ENCODE assay signal across 7 mouse cellular contexts in genomic region chr1:171248386-171249226, GRCm38 (mm10). TPM values are rescaled to one million over a fixed set of nuclear protein-coding genes. Genes with fewer than 3 reads are reported as not detected.
A peak's percentile ranks its signal among the peaks of the same experiment; 100 is the strongest.
DNase-seq lines count a peak whose midpoint lies in the region; ATAC-seq and TF ChIP-seq lines count a peak whose summit lies in the region.

No protein-coding gene starts in this region.

- DNase-seq in kidney, postnatal 0 days (ENCODE audit: low spot score), result peak; percentile 61
- no peak for DNase-seq in kidney, adult 9 months
- peak; percentile 90 for DNase-seq in brain, adult 2 months (ENCODE audit: low read depth, low spot score)
- no peak for DNase-seq in yolk sac, embryonic 10.5 days (ENCODE audit: low spot score)

- H3K36me3 ChIP-seq in kidney, postnatal 0 days (ENCODE audit: insufficient read depth, low read length), result 0 out of 2 replicates have a peak, but pooled peaks cover 4% of the 10 kb centered on the region
- peaks cover 20% of the 10 kb centered on the region for H3K36me3 ChIP-seq in heart, embryonic 13.5 days
- peaks cover 17% of the 10 kb centered on the region for H3K36me3 ChIP-seq in liver, embryonic 15.5 days (replicated peaks)

- peak overlapping the region; percentile 75 for H3K27ac ChIP-seq in kidney, postnatal 0 days
- peak overlapping the region; percentile 93 for H3K27ac ChIP-seq in heart, embryonic 13.5 days (replicated peaks)
- H3K27ac ChIP-seq in liver, embryonic 15.5 days (replicated peaks), result 0 out of 2 replicates have a peak overlapping the region, but pooled peaks have one; percentile 89

- H3K9ac ChIP-seq in kidney, postnatal 0 days (ENCODE audit: low read depth, low read length), result no peak overlapping the region
- no peak overlapping the region for H3K9ac ChIP-seq in heart, embryonic 13.5 days
- H3K9ac ChIP-seq in liver, embryonic 15.5 days, result no peak overlapping the region

- H3K4me2 ChIP-seq in kidney, postnatal 0 days (ENCODE audit: low read length), result no peak overlapping the region
- peak overlapping the region; percentile 84; the same call in 1 of the 2 replicates for H3K4me2 ChIP-seq in heart, embryonic 13.5 days
- peak overlapping the region; percentile 94; the same call in 1 of the 2 replicates for H3K4me2 ChIP-seq in liver, embryonic 15.5 days

- H3K27me3 ChIP-seq in kidney, postnatal 0 days (ENCODE audit: insufficient read depth, low read length), result no peaks in the 10 kb centered on the region
- peaks cover 10% of the 10 kb centered on the region; the same call in 1 of the 2 replicates for H3K27me3 ChIP-seq in heart, embryonic 13.5 days (replicated peaks)
- H3K27me3 ChIP-seq in liver, embryonic 15.5 days, result peaks cover 52% of the 10 kb centered on the region

- 44% methylated on average over 3 of the region's 3 CpGs for whole genome bisulfite sequencing in kidney, postnatal 0 days
- WGBS in heart, embryonic 13.5 days, result 53% methylated on average over 3 of the region's 3 CpGs
- 34% methylated on average over 3 of the region's 3 CpGs for WGBS in liver, embryonic 15.5 days (ENCODE audit: insufficient replicate concordance)

- H3K9me3 ChIP-seq in kidney, postnatal 0 days (replicated peaks; ENCODE audit: low read length), result no peaks in the 10 kb centered on the region
- H3K9me3 ChIP-seq in heart, embryonic 13.5 days, result no peaks in the 10 kb centered on the region
- no peaks in the 10 kb centered on the region for H3K9me3 ChIP-seq in liver, embryonic 15.5 days (replicated peaks)

- no peak for ATAC-seq in kidney, postnatal 0 days (replicated peaks; ENCODE audit: low FRiP score, low read depth)
- no peak for ATAC-seq in heart, embryonic 13.5 days (ENCODE audit: extremely low read depth, insufficient number of reproducible peaks, low FRiP score, low TSS enrichment)
- no peak for ATAC-seq in liver, embryonic 15.5 days (ENCODE audit: insufficient read depth)
- ATAC-seq in megakaryocyte progenitor cell, adult 5-6 weeks (replicated peaks; ENCODE audit: poor library complexity), result no peak

- no peak overlapping the region for H3K4me3 ChIP-seq in kidney, postnatal 0 days (replicated peaks; ENCODE audit: low read depth, low read length)
- no peak overlapping the region for H3K4me3 ChIP-seq in heart, embryonic 13.5 days
- no peak overlapping the region for H3K4me3 ChIP-seq in liver, embryonic 15.5 days (replicated peaks)

- H3K4me1 ChIP-seq in kidney, postnatal 0 days (replicated peaks; ENCODE audit: insufficient read depth, low read length), result peaks cover 38% of the 10 kb centered on the region
- peaks cover 71% of the 10 kb centered on the region for H3K4me1 ChIP-seq in heart, embryonic 13.5 days
- peaks cover 45% of the 10 kb centered on the region for H3K4me1 ChIP-seq in liver, embryonic 15.5 days (replicated peaks)

- no peak for TF ChIP-seq CTCF in kidney, postnatal 0 days (IDR thresholded peaks at IDR 0.05; ENCODE audit: low read depth)

RNA-seq across cellular contexts. Expression of gene Adamts4, which starts 1.6 kb away (rescaled TPM):
- polyA plus RNA-seq in kidney, postnatal 0 days (2015; fragmentation: Nextera tagmentation; extraction: Ambion mirVana), result 5.2 and 7.0 TPM in 2 replicates
- polyA plus RNA-seq in heart, embryonic 13.5 days (2015; fragmentation: Nextera tagmentation; extraction: Ambion mirVana), result 3.5 and 3.6 TPM in 2 replicates
- polyA plus RNA-seq in liver, embryonic 15.5 days (2015; fragmentation: Nextera tagmentation; extraction: Ambion mirVana), result 0.58 and 0.60 TPM in 2 replicates
- total RNA-seq in megakaryocyte progenitor cell, adult 5-6 weeks (2015), result not detected in 2 replicates
- not detected in 2 replicates for total RNA-seq in megakaryocyte progenitor cell, adult 5-6 weeks (2017)

RNA-seq across cellular contexts. Expression of gene Ndufs2, which starts 2.6 kb away (rescaled TPM):
- polyA plus RNA-seq in kidney, postnatal 0 days (2015; fragmentation: Nextera tagmentation; extraction: Ambion mirVana), result 375 and 405 TPM in 2 replicates
- 424 and 495 TPM in 2 replicates for polyA plus RNA-seq in heart, embryonic 13.5 days (2015; fragmentation: Nextera tagmentation; extraction: Ambion mirVana)
- 137 and 144 TPM in 2 replicates for polyA plus RNA-seq in liver, embryonic 15.5 days (2015; fragmentation: Nextera tagmentation; extraction: Ambion mirVana)
- 255 and 280 TPM in 2 replicates for total RNA-seq in megakaryocyte progenitor cell, adult 5-6 weeks (2015)
- 323 and 395 TPM in 2 replicates for total RNA-seq in megakaryocyte progenitor cell, adult 5-6 weeks (2017)

RNA-seq across cellular contexts. Expression of gene Fcer1g, which starts 14.4 kb away (rescaled TPM):
- 38.8 and 50.1 TPM in 2 replicates for polyA plus RNA-seq in kidney, postnatal 0 days (2015; fragmentation: Nextera tagmentation; extraction: Ambion mirVana)
- polyA plus RNA-seq in heart, embryonic 13.5 days (2015; fragmentation: Nextera tagmentation; extraction: Ambion mirVana), result 29.5 and 33.1 TPM in 2 replicates
- 115 and 118 TPM in 2 replicates for polyA plus RNA-seq in liver, embryonic 15.5 days (2015; fragmentation: Nextera tagmentation; extraction: Ambion mirVana)
- 293 and 379 TPM in 2 replicates for total RNA-seq in megakaryocyte progenitor cell, adult 5-6 weeks (2015)
- total RNA-seq in megakaryocyte progenitor cell, adult 5-6 weeks (2017), result 101 and 178 TPM in 2 replicates

RNA-seq across cellular contexts. Expression of gene B4galt3, which starts 21.5 kb away (rescaled TPM):
- polyA plus RNA-seq in kidney, postnatal 0 days (2015; fragmentation: Nextera tagmentation; extraction: Ambion mirVana), result 63.9 and 72.0 TPM in 2 replicates
- polyA plus RNA-seq in heart, embryonic 13.5 days (2015; fragmentation: Nextera tagmentation; extraction: Ambion mirVana), result 54.6 and 55.1 TPM in 2 replicates
- polyA plus RNA-seq in liver, embryonic 15.5 days (2015; fragmentation: Nextera tagmentation; extraction: Ambion mirVana), result 21.9 and 23.5 TPM in 2 replicates
- total RNA-seq in megakaryocyte progenitor cell, adult 5-6 weeks (2015), result 14.7 and 16.1 TPM in 2 replicates
- total RNA-seq in megakaryocyte progenitor cell, adult 5-6 weeks (2017), result 18.0 and 22.6 TPM in 2 replicates

RNA-seq across cellular contexts. Expression of gene Apoa2, which starts 23.8 kb away (rescaled TPM):
- 20.2 and 21.1 TPM in 2 replicates for polyA plus RNA-seq in kidney, postnatal 0 days (2015; fragmentation: Nextera tagmentation; extraction: Ambion mirVana)
- polyA plus RNA-seq in heart, embryonic 13.5 days (2015; fragmentation: Nextera tagmentation; extraction: Ambion mirVana), result 21.9 and 119 TPM in 2 replicates
- 6,467 and 6,641 TPM in 2 replicates for polyA plus RNA-seq in liver, embryonic 15.5 days (2015; fragmentation: Nextera tagmentation; extraction: Ambion mirVana)
- total RNA-seq in megakaryocyte progenitor cell, adult 5-6 weeks (2015), result 0.94 and 2.3 TPM in 2 replicates
- total RNA-seq in megakaryocyte progenitor cell, adult 5-6 weeks (2017), result not detected in 2 replicates

Comparison
In these comparisons a context has a peak if more than half of its experiments do, and no peak if none do; other contexts are left out.
1. DNase-seq: peak in kidney, postnatal 0 days (single experiment) and brain, adult 2 months (single experiment); none in kidney, adult 9 months (single experiment) and yolk sac, embryonic 10.5 days (single experiment).
2. Peak in every context shown above with its lines, with median percentiles within 50 percentile points of each other: H3K27ac ChIP-seq.